Mouse (Mus musculus) frontal cortex, postnatal 10 days (tissue): ENCODE results near the gene Ly6g6f.

Experiments used
- DNase-seq, 2 experiments: peaks; one replicate each; pipeline ENCODE4 v3.0.0; 2022; ENCODE audit warnings: low spot score in 2 of 2, mixed read lengths in 1 of 2

Ly6g6f gene

GRCm38 (mm10) chr17:35077786-35078233 lies 7.6 kb downstream of the Ly6g6f start, which contains the start of gene Ly6g6d:
Gene Ly6g6d, minus strand, starts transcription at chr17:35078065.
- DNase-seq = no peak

DNA sequence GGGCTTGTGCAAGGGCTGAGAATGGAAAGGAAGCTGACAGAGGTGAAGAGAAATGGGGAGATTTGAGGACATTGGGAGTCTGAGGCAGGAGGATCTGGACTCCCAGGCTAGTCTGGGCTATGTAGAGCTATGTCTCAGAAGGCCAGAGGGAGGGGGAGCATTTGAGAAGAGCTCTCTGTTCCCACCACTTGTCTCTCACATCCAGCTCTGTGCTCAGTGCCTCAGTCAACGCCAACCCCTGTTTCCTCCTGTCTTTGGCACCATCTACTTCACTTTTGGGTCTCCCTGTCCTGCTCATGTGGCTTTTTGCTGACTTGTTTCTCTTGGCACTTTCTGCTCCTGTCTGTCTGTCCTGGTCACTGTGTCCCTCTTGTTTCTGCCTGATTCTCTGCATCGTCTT lies 8.1 kb downstream of the Ly6g6f start:
- no peak for DNase-seq

DNA sequence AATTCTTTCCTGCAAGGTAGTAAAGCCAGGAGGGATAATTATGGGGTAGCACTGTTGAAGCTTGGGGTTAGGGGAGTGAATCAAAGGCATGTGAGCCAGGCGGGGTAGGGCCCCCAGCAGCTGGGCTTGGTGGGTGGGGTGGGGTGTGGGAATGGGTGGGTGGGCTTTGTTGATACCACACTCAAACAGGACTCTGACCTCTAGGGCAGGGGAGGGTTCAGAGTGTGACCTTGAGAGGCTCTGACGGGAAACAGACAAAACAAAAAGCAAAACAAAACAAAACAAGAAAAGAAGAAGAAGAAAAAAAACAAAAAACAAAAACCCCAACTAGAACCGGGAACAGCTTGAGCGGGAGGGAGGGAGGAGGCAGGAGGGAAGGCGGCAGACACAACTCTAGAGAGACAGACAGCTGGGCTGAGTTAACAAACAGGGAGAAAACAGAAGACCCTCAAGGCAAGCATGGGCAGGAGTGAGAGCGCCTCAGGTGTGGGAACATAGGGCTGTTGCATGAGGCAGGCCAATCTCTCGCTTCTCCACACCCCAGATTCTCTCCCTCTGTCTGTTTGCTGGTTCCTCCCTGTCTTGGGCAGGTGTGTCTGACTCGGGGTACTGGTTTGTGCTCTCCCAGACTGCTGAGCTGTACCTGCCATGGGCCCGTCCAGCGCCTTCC lies 8.8 kb downstream of the Ly6g6f start, which contains the start of gene Ly6g6e:
Ly6g6e (plus strand) TSS at position 396 of the 670 bp plus-strand sequence.
- DNase-seq = no peak

DNA sequence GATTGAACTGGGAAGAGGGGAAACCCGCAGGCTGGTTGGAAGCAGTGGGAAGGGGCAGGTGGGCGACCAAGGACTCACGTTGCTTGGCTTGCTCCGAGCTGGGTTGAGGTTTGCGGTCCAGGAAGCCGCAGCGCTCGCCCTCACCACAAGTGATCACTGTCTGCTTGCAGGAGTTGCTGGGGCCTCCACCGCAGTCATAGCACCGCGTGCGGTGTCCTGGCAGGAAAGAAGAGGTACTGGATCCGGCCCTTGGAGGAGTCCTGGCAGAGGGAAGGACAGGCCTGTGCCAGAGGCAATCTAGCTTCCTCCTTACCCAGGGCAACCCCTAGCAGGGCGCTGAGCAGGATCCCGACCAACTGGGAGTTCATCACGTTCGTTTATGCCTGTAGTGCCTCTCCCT lies 11.3 kb downstream of the Ly6g6f start:
- DNase-seq = no peak

DNA sequence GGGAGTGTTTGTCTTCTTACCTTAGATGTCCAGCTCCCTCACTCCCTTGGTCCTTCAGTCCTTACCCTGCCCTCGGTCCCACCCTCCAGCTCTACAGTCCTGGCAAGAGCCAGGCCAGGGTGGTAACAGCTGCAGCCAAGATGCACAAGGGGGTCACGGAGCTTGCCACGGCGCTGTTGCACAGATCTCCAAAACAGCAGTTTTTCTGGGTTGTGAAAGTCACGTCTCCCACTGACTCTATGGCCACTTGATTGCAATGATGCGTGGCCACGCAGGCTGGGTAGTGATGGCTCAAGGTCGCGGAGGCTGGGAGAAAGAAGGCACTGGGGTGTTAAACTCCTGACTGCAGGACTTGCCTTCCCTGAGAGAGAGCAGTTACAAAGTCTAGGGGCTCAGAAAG lies 14.0 kb downstream of the Ly6g6f start:
- DNase-seq = no peak

GRCm38 (mm10) chr17:35070556-35071229 lies 14.7 kb downstream of the Ly6g6f start:
- no peak for DNase-seq

DNA sequence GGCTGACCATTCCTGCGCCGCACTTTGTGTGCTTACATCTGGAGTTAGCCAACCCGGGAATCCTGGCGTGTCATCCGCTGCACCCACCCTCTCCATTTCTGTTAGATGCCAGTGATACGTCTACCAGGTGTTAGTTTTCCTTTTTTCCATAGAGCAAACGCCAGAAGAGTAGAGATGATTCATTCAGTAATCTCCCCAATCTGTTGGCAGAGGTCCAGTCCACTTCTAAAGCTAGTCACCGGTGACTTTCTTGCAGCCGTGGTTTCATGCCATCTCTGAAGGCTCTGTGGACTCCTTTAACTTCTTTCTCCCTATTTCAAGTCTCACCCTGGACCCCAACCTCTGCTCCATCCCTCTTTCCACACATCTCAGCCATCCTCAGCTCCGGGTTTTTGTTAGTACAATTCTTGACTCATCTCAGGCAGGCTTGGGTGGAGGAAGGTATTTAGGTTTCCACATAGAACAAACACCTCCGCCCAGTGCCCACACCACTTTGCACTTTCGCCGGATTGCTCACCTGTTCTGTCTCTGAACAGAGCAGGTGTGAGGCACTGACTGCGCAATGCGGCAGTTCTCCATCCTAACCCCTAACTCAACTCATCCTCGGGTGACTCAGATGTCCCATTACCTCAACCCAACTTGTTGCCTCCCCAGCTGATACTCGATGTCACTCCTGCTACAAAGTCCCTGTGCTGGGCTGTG lies 17.0 kb downstream of the Ly6g6f start:
- DNase-seq = no peak

GRCm38 (mm10) chr17:35066084-35066483 lies 19.3 kb downstream of the Ly6g6f start, which contains the start of gene Mpig6b:
Gene Mpig6b, minus strand, starts transcription at chr17:35066184.
- no peak for DNase-seq

- no peak for DNase-seq
Observed at GRCm38 (mm10) chr17:35064951-35065947, 20.2 kb downstream of the Ly6g6f start, which contains the start of gene Ly6g6c. Gene Ly6g6c, plus strand, starts transcription at chr17:35065388.

GRCm38 (mm10) chr17:35064378-35064877 lies 21.0 kb downstream of the Ly6g6f start:
- DNase-seq = no peak

DNA sequence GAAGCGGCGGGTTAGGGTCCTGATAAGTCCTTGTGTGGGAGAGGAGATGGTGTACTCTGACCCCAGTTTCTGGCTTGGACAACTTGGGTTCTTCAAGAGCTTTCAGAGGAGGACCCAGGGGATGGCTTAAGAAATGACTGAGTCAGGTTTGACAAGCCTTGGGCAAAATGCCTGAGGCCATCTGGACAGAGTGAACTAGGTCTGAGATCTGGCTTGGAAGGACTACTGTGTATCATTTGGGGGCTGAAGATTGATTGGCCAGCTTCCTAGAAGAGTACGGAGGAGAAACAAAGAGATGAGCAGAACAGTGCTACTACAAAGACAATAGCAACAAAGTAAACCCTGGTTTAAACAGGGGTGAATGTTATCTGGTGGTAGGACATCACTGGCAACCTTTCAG lies 21.9 kb downstream of the Ly6g6f start:
- no peak for DNase-seq

DNA sequence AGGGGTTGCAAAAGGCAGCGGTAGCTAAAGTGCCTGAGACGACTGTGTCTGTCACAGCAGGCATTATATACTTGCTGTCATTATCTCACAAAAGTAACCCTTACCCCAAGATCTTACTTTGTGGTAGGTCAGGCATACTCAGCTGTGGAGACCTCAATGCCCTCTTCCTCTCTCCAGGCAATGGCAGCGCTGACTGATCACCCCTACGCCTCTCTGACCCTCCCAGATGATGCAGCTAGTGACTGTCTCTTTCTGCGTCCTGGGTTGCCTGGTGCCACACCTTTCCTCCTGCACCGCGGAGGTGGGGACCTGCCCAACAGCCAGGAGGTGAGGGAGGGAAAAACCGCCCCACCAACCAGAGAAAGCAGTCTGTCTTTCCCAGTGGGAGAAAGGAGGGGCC lies 24.1 kb downstream of the Ly6g6f start:
- no peak for DNase-seq

GRCm38 (mm10) chr17:35060737-35061297 lies 24.6 kb downstream of the Ly6g6f start:
- DNase-seq = no peak

DNA sequence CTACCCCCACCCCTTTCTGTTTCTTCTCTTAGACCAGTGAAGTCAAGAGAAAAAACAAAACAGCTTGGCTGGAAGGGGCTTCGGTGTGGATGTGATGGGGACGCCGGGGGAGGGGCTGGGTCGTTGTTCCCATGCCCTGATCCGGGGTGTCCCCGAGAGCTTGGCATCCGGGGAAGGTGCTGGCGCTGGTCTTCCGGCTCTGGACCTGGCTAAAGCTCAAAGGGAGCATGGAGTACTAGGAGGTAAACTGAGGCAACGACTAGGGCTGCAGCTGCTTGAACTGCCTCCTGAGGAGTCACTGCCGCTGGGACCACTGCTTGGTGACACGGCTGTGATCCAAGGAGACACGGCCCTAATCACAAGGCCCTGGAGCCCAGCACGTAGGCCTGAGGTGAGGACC lies 25.3 kb downstream of the Ly6g6f start:
- no peak for DNase-seq

DNA sequence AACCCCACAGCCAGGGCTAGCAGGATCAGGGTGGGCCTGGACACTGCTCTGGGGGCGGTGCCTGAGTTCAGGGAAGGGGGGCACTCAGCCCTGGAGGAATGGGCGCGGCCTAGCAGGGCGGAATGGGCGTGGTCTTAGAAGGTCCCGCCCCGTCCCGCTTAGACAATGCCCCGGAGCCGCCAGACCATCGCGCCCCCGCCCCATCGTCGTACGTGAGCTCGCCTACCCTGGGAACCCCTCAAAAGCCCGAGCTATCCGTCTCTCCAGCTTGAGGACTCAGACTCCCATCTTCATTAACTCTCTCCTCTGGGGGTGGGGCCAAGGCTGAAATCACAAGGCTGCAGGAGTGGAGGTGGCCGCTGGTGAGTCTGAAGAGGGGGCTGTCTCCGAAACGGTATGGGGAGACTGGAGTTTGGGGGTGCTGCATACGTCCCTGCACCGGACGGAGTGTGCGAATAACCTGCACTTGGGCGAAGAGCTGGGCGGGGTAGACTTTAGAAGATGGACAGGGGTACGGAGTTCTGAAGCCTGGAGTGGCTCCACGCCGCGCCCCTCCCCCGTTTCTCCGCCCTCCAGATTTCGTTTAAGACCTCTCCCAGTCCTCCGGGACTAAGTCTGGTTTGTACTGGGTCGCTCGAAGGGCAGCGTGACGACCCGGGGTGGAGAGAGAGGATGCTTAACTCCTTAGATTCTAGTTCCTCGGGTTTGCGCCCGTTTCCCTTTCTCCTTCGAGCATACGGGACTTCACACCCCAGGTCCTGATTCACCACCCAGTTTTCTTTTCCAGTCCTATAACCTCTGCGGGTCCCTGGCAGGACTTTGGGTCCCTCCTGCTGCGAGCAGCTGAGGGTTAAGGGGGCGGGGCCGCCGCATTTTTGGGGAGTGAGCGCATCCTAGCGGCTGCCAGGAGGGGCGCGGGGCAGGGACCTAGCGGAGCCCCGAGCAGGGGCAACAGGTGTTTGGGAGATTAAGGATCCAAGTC lies 26.2 kb downstream of the Ly6g6f start, which contains the start of gene Ddah2:
Ddah2 (plus strand) TSS at position 125 of the 982 bp plus-strand sequence.
- DNase-seq = peak; percentile 76 to 84

- no peak for DNase-seq
Observed at GRCm38 (mm10) chr17:35058316-35058715, 27.1 kb downstream of the Ly6g6f start.

GRCm38 (mm10) chr17:35057090-35057489 lies 28.3 kb downstream of the Ly6g6f start:
- no peak for DNase-seq

DNA sequence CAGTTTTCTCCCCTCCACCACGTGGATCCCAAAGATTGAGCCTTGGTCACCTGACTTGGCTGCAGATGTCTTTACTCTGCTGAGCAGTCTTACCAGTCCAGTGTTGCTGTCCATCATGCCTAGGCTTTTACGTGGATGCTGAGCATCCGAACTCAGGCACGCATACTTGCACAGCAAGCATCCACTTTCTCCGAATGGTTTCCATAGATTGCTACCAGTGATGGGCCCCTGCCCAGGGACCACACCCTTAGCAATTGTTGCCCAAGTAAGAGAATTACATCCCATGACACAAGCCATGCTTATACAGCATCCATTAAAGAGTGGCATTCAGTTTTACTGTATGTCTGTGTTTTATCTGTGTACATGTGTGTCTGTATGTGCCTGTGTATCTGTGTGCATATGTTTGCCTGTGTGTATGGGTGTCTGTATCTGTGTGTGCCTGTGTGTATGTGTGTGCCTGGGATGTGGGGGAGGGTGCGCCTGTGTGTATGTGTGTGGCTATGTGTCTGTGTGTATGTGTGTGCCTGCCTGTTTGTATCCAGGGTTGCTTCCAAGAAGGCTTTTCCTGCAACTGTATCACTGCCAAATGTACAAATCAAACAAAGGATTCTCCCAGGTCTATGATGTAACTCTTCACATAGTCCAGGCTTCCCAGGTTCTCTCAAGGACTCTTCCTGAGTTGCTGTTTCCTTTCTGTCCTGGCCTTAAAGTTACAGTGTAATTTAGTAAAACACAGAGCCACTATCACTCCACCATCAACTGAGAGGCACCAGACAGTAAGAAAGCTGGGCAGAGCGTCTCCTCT lies 29.5 kb downstream of the Ly6g6f start:
- DNase-seq = no peak
